Mouse (Mus musculus) CH12.LX (cell line): ENCODE data around the gene 1110008L16Rik.
A peak's percentile ranks its signal among the peaks of the same experiment; 100 is the strongest.

Source experiments
- BHLHE40 ChIP-seq: IDR thresholded peaks from 2 replicates; pipeline ENCODE4 v1.6.1; 2011; ENCODE audit warnings: mild to moderate bottlenecking, low read depth, low read length, improper control_type of control experiment
- CHD1 ChIP-seq: IDR thresholded peaks from 2 replicates; pipeline ENCODE4 v1.6.1; 2012; ENCODE audit warnings: low read depth, low read length, improper control_type of control experiment, inconsistent platforms
- ELF1 ChIP-seq: IDR thresholded peaks from 2 replicates; pipeline ENCODE4 v1.6.1; 2014; ENCODE audit warnings: low read depth, mild to moderate bottlenecking, inconsistent platforms, low read length, improper control_type of control experiment
- HCFC1 ChIP-seq: IDR thresholded peaks from 2 replicates; pipeline ENCODE4 v1.6.1; 2012; ENCODE audit warnings: low read depth, mild to moderate bottlenecking, inconsistent platforms, low read length, improper control_type of control experiment
- JUND ChIP-seq: conservative IDR thresholded peaks from 2 replicates; pipeline ENCODE4 v1.6.1; 2011; ENCODE audit warnings: low read depth, low read length, improper control_type of control experiment
- MAX ChIP-seq: IDR thresholded peaks from 2 replicates; pipeline ENCODE4 v1.6.1; 2011; ENCODE audit warnings: low read length, improper control_type of control experiment
- POLR2A ChIP-seq: IDR thresholded peaks from 2 replicates; pipeline ENCODE4 v1.6.1; 2011; ENCODE audit warnings: low read depth, mild to moderate bottlenecking, improper control_type of control experiment, low read length
- UBTF ChIP-seq: IDR thresholded peaks from 2 replicates; pipeline ENCODE4 v1.6.1; 2012; ENCODE audit warnings: low read depth, mild to moderate bottlenecking, inconsistent platforms, low read length, improper control_type of control experiment, moderate library complexity
- ZNF384 ChIP-seq: IDR thresholded peaks from 2 replicates; pipeline ENCODE4 v1.6.1; 2012; ENCODE audit warnings: low read depth, low read length, improper control_type of control experiment, inconsistent platforms

DNA sequence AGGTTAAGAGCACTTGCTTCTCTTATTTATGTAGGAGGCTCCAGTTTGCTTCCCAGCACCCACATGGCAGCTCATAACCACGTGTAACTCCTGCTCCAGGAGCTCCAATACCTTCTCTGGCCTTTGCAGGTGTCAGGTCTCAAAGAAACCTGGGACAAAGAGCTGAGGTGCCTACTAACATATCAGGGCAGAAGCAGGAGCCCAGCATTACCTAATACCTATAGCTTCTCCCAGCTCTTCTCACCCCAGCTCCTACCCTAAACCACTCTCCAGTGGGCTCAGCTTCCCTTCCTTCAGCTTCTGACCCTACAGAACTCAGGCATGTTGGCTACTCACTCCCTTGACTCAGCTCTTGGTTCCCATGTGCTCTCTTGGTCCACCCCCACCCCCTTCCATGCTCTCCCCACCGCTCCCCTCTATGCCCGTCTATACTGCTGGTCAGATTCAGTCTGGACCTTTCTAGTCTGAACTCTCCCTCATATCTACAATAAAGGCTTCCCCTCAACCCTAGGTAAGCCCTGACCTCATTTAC, 1.5 kb downstream of the 1110008L16Rik start:
- TF ChIP-seq POLR2A = no peak
- no peak for TF ChIP-seq ELF1
- no peak for TF ChIP-seq BHLHE40
- no peak for TF ChIP-seq ZNF384
- TF ChIP-seq CHD1 = no peak
- TF ChIP-seq JUND = no peak
- TF ChIP-seq MAX = peak; percentile 68; the same call in 1 of the 2 replicates
- TF ChIP-seq UBTF = no peak
- TF ChIP-seq HCFC1 = no peak
